Mouse (Mus musculus): ENCODE measurements around the gene Naa38. TPM values are rescaled to one million over a fixed set of nuclear protein-coding genes. Genes with fewer than 3 reads are reported as not detected.

The Naa38 gene
- polyA plus RNA-seq, 1 experiment from 2014 or later = 130 TPM

DNA sequence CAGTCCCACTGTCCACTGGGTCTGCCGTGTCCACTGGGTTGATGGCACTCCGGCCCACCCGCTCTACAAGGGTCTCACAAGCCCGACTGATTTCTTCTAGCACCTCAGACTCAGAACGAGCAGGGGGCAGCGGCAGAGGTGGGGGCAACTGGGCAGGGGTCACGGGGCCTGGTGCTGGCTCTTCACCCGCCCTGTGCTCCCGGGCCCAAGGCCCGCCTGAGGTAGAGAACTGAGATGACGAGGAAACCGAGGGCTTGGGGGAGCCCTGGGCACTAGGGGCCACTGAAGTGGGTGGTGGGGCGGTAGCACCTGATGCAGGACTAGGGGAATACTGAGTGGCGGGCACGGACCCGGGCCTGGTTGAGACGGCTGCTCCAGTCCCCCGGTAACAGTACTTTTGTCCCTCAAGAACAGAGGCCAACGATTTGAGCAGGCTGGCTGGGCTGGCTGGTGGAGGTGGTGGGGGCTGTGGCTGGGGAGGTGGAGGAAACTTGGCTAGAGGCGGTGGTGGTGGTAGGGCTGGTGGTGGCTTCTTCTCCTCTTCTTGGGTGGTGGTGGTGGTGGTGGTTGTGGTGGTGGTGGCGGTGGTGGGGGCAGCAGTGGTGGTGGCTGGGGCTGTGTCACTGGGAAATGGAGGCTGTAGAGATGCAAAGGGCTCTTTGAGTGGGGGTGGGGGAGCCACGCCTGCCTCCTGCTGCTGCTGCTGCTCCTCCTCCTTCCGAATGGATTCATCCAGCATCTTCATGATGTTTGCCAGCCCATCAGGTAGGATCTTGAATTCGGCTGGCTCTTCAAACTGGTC is 9.5 kb downstream of the Naa38 start:
- 88% methylated on average over 22 of the region's 24 CpGs for WGBS
- DNase-seq (ENCODE audit: low spot score) = no peak
- H3K27me3 ChIP-seq (ENCODE audit: control insufficient read depth, insufficient read depth, low read length) = 0 out of 2 replicates have a peak, but pooled peaks cover 4% of the 10 kb centered on the region
- H3K4me1 ChIP-seq (replicated peaks; ENCODE audit: control insufficient read depth, insufficient read depth, low read length) = peaks cover 16% of the 10 kb centered on the region
- peaks cover 86% of the 10 kb centered on the region for H3K36me3 ChIP-seq (replicated peaks; ENCODE audit: control insufficient read depth, insufficient read depth)
- H3K9ac ChIP-seq = no peak overlapping the region
- H3K27ac ChIP-seq = no peak overlapping the region
- no peak overlapping the region for H3K4me3 ChIP-seq (replicated peaks; ENCODE audit: low read length)
- no peaks in the 10 kb centered on the region for H3K9me3 ChIP-seq (ENCODE audit: control insufficient read depth, low read length)
- no peak for ATAC-seq (ENCODE audit: low FRiP score)
- no peak overlapping the region for H3K4me2 ChIP-seq (replicated peaks)

DNA sequence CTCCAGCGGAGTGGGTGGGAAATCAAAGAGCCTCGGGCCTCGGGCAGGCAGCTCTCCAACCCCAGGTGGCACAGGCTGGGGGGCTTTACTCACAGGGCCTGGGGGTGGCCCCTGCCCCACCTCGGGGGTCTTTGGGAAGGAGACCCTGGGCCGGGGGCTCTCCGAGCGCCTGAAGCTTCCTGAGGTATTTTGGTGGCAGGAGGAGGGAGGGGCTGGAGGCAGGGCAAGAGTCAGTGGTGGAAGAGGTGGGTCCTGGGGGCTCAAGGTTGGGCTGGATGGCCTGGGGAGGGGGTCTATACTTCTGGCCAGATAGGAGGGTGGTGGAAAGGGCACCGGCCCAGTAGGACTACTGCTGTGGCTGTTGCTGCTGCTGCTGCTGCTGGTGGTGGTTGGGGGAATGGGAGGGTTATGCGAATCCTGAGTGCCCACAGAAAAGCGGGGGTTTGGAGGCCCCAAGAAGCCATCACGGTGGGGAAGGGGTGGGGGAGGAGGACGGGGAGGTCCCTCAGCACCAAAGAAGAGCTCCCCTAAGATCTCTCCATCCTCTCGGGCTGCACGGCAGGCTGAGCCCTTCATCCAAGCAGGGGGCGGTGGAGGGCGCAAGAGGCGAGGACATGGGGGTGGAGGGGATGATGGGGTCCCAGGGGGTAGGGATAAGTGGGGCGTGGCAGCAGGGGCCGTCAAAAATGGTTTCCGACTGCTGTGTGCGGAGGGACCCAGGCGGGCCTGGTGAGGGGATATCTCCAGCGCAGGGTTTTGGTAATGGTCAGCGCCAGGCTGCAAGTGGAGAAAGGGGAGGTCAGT is 10.3 kb downstream of the Naa38 start:
- Histone ChIP-seq H3K4me3 (replicated peaks; ENCODE audit: low read length) (no peak overlapping the region), H3K9me3 (ENCODE audit: control insufficient read depth, low read length) (no peaks in the 10 kb centered on the region), H3K9ac (no peak overlapping the region), H3K27me3 (ENCODE audit: control insufficient read depth, insufficient read depth, low read length) (no peaks in the 10 kb centered on the region), H3K4me1 (replicated peaks; ENCODE audit: control insufficient read depth, insufficient read depth, low read length) (peaks cover 16% of the 10 kb centered on the region), H3K27ac (no peak overlapping the region), H3K36me3 (replicated peaks; ENCODE audit: control insufficient read depth, insufficient read depth) (peaks cover 78% of the 10 kb centered on the region), H3K4me2 (replicated peaks) (no peak overlapping the region)
- no peak for ATAC-seq (ENCODE audit: low FRiP score)
- 88% methylated on average over 24 of the region's 24 CpGs for WGBS
- DNase-seq (ENCODE audit: low spot score) = no peak

DNA sequence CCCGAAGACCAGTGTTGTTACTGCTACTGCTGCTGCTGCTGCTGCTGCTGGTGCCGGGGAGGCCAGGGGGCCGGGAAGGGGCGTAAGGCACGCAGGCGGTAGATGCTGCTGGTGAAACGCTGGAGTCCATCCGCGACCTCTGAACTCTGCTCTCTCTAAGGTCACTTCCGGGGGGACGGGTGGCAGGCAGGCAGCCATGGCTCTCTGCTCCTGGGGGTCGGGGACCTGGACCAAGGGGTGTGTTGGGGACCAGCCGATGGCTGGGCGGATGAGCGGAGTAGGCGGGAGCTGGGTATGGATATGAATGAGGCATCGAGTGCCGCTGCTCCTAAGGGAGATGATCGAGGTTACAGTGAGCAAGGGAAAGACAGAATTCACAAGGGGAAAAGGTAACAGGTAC is 11.0 kb downstream of the Naa38 start:
- DNase-seq (ENCODE audit: low spot score) (no peak), ATAC-seq (ENCODE audit: low FRiP score) (no peak)
- 88% methylated on average over 19 of the region's 19 CpGs for WGBS
- Histone ChIP-seq H3K4me2 (replicated peaks) (no peak overlapping the region), H3K27ac (no peak overlapping the region), H3K27me3 (ENCODE audit: control insufficient read depth, insufficient read depth, low read length) (no peaks in the 10 kb centered on the region), H3K9me3 (ENCODE audit: control insufficient read depth, low read length) (no peaks in the 10 kb centered on the region), H3K4me3 (replicated peaks; ENCODE audit: low read length) (no peak overlapping the region), H3K4me1 (replicated peaks; ENCODE audit: control insufficient read depth, insufficient read depth, low read length) (peaks cover 16% of the 10 kb centered on the region), H3K9ac (no peak overlapping the region), H3K36me3 (replicated peaks; ENCODE audit: control insufficient read depth, insufficient read depth) (peaks cover 71% of the 10 kb centered on the region)

DNA sequence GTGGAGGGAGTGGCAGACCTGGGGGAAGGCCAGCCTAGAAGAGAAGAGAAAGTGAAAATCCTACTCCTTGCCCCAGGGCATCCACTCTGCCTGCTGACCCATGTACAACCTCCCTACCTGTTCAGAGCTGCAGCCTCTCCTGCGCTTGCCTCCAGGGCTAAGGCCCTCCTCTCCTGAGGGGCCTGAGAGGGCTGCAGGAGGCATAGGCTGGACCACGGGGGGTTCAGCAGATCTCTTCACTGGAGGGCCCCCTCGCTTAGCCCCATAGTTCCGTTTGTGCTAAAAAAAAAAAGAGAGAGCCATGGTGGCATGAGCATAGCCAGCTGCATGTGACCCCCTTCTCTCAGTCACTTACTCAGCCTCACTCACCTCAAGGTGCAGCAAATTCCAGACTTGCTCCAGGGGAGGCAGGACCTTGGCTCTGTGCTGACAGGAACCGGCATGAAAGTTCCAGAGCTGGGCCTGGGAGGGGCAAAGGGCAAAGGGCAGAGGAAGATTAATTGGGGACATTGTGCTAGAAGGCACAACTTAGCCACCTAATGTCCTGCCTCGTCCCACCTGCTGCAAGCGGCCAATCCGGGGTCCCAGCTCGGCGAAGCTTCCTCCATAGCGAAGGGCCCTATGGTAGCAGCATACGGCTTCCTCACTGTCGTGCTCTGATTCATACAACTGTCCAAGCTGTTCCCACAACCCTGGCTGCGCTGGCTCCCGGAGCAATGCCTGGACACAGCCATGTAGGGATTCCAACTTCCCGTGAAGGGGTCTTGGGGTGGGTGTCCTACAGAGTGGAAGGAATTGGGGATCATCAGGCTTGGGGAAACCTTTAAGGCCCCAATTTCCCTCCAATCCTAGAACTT is 11.8 kb downstream of the Naa38 start:
- Histone ChIP-seq H3K9me3 (ENCODE audit: control insufficient read depth, low read length) (no peaks in the 10 kb centered on the region), H3K4me2 (replicated peaks) (no peak overlapping the region), H3K36me3 (replicated peaks; ENCODE audit: control insufficient read depth, insufficient read depth) (peaks cover 71% of the 10 kb centered on the region), H3K4me3 (replicated peaks; ENCODE audit: low read length) (no peak overlapping the region), H3K9ac (no peak overlapping the region), H3K4me1 (replicated peaks; ENCODE audit: control insufficient read depth, insufficient read depth, low read length) (peaks cover 22% of the 10 kb centered on the region), H3K27me3 (ENCODE audit: control insufficient read depth, insufficient read depth, low read length) (no peaks in the 10 kb centered on the region), H3K27ac (no peak overlapping the region)
- ATAC-seq (ENCODE audit: low FRiP score) = no peak
- 91% methylated on average over 16 of the region's 16 CpGs for WGBS
- DNase-seq (ENCODE audit: low spot score) = no peak

DNA sequence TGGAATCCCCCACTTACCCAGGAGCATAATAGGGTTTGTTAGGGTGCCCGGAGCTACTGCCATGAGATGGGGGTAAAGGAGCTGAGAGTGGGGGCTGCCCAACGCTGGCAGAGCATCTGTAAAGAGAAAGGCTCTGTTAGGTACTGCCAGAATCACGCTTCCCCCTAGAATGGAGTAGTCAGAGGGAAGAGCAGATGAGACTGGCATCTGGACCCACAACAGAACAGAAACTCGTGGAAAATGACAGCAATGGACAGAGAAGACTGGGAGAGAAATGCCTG is 12.4 kb downstream of the Naa38 start:
- Histone ChIP-seq H3K9ac (no peak overlapping the region), H3K9me3 (ENCODE audit: control insufficient read depth, low read length) (no peaks in the 10 kb centered on the region), H3K4me3 (replicated peaks; ENCODE audit: low read length) (no peak overlapping the region), H3K36me3 (replicated peaks; ENCODE audit: control insufficient read depth, insufficient read depth) (peaks cover 71% of the 10 kb centered on the region), H3K4me2 (replicated peaks) (no peak overlapping the region), H3K4me1 (replicated peaks; ENCODE audit: control insufficient read depth, insufficient read depth, low read length) (peaks cover 27% of the 10 kb centered on the region), H3K27me3 (ENCODE audit: control insufficient read depth, insufficient read depth, low read length) (no peaks in the 10 kb centered on the region), H3K27ac (no peak overlapping the region)
- 84% methylated on average over 4 of the region's 4 CpGs for WGBS
- DNase-seq (ENCODE audit: low spot score) (no peak), ATAC-seq (ENCODE audit: low FRiP score) (no peak)

DNA sequence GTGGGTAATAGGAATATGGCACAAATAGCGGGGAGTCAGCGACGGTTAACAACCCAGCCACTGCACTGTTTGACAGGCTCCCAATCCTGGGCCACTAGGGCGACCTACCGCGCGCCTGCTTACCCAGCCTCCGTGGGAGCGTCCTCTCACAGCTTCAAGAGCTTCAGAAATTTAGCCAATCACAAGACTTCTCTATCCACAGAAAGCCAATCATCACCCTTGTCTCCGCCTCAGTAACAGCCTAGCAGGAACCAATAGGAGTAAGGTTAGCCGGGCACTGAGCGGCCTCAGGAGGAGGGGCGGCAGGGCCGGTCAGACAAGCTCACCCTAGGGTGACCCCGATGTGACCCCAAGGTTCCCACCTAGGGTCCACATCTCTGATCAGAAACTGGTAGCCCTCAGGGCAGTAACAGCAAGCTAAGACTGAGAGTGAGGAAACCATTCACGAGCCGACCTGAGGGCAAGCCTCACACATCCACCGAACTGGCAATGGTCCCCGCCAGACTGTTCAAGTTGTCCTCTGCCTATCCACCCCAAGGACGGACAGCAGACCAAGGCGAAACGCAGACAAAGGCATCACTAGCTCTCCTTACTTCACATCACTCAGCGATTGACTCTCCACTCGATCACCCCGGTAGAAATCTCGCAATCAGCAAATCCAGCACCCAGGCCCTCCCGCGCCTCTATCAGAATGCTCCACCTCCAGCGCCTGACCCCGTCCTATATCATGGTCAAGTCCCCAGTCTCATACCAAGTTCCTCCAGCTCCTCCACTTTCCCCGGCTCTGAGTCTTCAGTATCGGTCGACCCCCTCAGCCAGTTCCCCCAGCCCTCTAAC is 13.5 kb downstream of the Naa38 start:
- Histone ChIP-seq H3K4me2 (replicated peaks) (peak overlapping the region; percentile 99), H3K36me3 (replicated peaks; ENCODE audit: control insufficient read depth, insufficient read depth) (peaks cover 67% of the 10 kb centered on the region), H3K4me1 (replicated peaks; ENCODE audit: control insufficient read depth, insufficient read depth, low read length) (peaks cover 38% of the 10 kb centered on the region), H3K27me3 (ENCODE audit: control insufficient read depth, insufficient read depth, low read length) (no peaks in the 10 kb centered on the region), H3K9me3 (ENCODE audit: control insufficient read depth, low read length) (no peaks in the 10 kb centered on the region), H3K27ac (peak overlapping the region; percentile 100), H3K9ac (peak overlapping the region; percentile 79), H3K4me3 (replicated peaks; ENCODE audit: low read length) (peak overlapping the region; percentile 65)
- peak; percentile 74 for ATAC-seq (ENCODE audit: low FRiP score)
- 1% methylated on average over 33 of the region's 33 CpGs for WGBS
- peak; percentile 81 for DNase-seq (ENCODE audit: low spot score)

DNA sequence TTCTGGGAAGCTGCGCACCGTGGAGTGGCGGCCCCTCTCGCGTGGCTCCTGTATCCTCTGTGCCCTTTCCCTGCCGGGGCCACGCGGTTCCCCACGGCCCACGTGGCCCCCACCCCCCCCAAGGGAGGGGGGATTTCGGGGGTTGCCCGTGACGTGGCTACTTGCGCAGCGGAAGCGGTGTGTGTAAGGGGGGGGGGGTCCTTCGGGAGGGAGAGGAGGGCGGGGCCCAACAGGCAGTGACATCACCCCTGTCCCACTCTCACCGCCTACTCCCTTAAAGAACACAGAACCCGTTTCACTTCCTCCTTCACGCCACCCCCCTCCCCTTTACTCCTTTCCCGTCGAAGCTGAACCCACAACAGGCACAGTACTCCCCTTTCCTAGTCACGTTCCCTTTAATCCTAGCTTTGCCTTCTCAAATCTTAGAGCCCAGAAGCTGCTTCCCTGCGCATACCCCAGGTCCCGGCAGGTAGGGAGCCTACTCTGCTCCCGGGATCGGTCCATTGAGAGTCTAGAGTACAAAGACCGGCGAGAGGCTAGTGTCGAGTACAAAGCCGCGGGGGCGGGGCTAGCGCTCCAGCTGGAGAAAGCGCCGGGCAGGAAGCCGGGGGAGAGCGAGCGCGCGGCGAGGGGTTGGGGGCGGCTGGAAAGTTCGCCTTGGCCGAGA is 14.2 kb downstream of the Naa38 start:
- ATAC-seq (ENCODE audit: low FRiP score) (peak; percentile 49; the same call in 1 of the 2 replicates), DNase-seq (ENCODE audit: low spot score) (peak; percentile 79)
- H3K27ac ChIP-seq = peak overlapping the region; percentile 100
- peaks cover 46% of the 10 kb centered on the region for H3K4me1 ChIP-seq (replicated peaks; ENCODE audit: control insufficient read depth, insufficient read depth, low read length)
- peak overlapping the region; percentile 65 for H3K4me3 ChIP-seq (replicated peaks; ENCODE audit: low read length)
- peak overlapping the region; percentile 79 for H3K9ac ChIP-seq
- peaks cover 59% of the 10 kb centered on the region for H3K36me3 ChIP-seq (replicated peaks; ENCODE audit: control insufficient read depth, insufficient read depth)
- H3K9me3 ChIP-seq (ENCODE audit: control insufficient read depth, low read length) = no peaks in the 10 kb centered on the region
- H3K27me3 ChIP-seq (ENCODE audit: control insufficient read depth, insufficient read depth, low read length) = no peaks in the 10 kb centered on the region
- WGBS = under 1% methylated on average over 44 of the region's 46 CpGs
- peak overlapping the region; percentile 99 for H3K4me2 ChIP-seq (replicated peaks)

DNA sequence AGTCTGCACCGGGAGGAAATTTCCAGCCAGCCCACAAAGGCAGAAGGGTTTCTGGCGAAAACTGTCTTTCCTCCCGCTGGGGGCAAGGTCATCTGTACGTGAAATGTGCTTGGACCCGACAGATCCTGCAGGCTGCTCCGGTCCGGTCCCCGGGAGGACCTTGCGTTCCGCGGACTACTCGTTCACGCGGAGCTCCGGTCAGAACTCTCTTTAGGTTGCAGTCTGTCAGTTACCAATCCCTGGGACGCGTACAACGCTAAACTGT is 14.7 kb downstream of the Naa38 start:
- Histone ChIP-seq H3K27me3 (ENCODE audit: control insufficient read depth, insufficient read depth, low read length) (no peaks in the 10 kb centered on the region), H3K4me2 (replicated peaks) (peak overlapping the region; percentile 99), H3K9me3 (ENCODE audit: control insufficient read depth, low read length) (no peaks in the 10 kb centered on the region), H3K27ac (peak overlapping the region; percentile 100), H3K36me3 (replicated peaks; ENCODE audit: control insufficient read depth, insufficient read depth) (peaks cover 55% of the 10 kb centered on the region), H3K9ac (peak overlapping the region; percentile 79), H3K4me1 (replicated peaks; ENCODE audit: control insufficient read depth, insufficient read depth, low read length) (peaks cover 51% of the 10 kb centered on the region), H3K4me3 (replicated peaks; ENCODE audit: low read length) (peak overlapping the region; percentile 65)
- DNase-seq (ENCODE audit: low spot score) (no peak), ATAC-seq (ENCODE audit: low FRiP score) (no peak)
- WGBS = under 1% methylated on average over 18 of the region's 18 CpGs
